Mouse (Mus musculus) olfactory bulb, adult 2 months (tissue): ENCODE measurements around the gene Col27a1.

Source experiments
- CTCF ChIP-seq: fragments of 200-500 bp; IDR thresholded peaks from 2 replicates; pipeline ENCODE4 v1.5.1; 2012; ENCODE audit warnings: low read depth, mild to moderate bottlenecking, low read length, moderate library complexity; ENCODE audit not compliant: insufficient read depth
- POLR2A ChIP-seq: fragments of 200-500 bp; IDR thresholded peaks from 2 replicates; pipeline ENCODE4 v1.6.1; 2012; ENCODE audit warnings: mild to moderate bottlenecking, low read depth, low read length, moderate library complexity; ENCODE audit not compliant: insufficient read depth

DNA sequence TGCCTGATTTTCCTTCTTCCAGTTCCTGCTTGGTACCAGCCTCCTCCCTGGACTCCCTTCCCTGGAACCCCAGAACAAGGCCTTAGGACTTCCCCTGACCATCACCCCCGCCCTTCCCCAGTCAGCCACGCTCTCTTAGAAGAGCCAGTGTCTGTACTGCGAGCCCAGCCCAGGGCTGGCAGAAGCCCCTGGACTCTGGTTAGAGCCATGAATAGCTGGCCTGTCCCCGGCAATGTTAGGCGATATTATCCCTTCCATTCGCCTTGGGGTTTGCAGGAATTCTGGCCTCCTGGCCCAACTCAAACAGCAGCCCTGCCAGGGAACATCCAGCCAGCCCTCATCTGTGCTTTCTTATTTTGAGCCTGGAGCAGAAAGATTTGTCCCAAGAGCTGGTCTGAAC lies 39.9 kb downstream of the Col27a1 start:
- TF ChIP-seq CTCF (no peak), POLR2A (no peak)
